Mouse (Mus musculus) liver, embryonic 12.5 days (tissue): Measurements from ENCODE around the gene Psap. TPM values are rescaled to one million over a fixed set of nuclear protein-coding genes. Genes with fewer than 3 reads are reported as not detected.
A peak's percentile ranks its signal among the peaks of the same experiment; 100 is the strongest.

Source experiments
- ATAC-seq: fragments of 200-750 bp; cut with Nextera tagmentation; 2 replicates; pipeline ENCODE4 v1.8.0; 2017; ENCODE audit warnings: moderate number of reproducible peaks, mild to moderate bottlenecking, moderate library complexity
- H3K27ac ChIP-seq: fragments of 300-500 bp; sonication (generic); 2 replicates; pipeline ENCODE4 v1.5.1; 2016; ENCODE audit warnings: mild to moderate bottlenecking
- H3K27me3 ChIP-seq: fragments of 300-500 bp; sonication (generic); replicated peaks from 2 replicates; pipeline ENCODE4 v1.6.1; 2016; ENCODE audit warnings: mild to moderate bottlenecking, moderate library complexity
- H3K36me3 ChIP-seq: fragments of 300-500 bp; sonication (generic); 2 replicates; pipeline ENCODE4 v1.6.1; 2016; ENCODE audit warnings: mild to moderate bottlenecking, moderate library complexity
- H3K4me1 ChIP-seq: fragments of 300-500 bp; sonication (generic); 2 replicates; pipeline ENCODE4 v1.6.1; 2016
- H3K4me2 ChIP-seq: fragments of 300-500 bp; sonication (generic); 2 replicates; pipeline ENCODE4 v1.6.1; 2016; ENCODE audit warnings: mild to moderate bottlenecking, moderate library complexity
- H3K4me3 ChIP-seq: fragments of 300-500 bp; sonication (generic); 2 replicates; pipeline ENCODE4 v1.5.1; 2016; ENCODE audit warnings: mild to moderate bottlenecking, moderate library complexity
- H3K9ac ChIP-seq: fragments of 300-500 bp; sonication (generic); 2 replicates; pipeline ENCODE4 v1.6.1; 2016; ENCODE audit warnings: mild to moderate bottlenecking, moderate library complexity
- H3K9me3 ChIP-seq: fragments of 300-500 bp; sonication (generic); replicated peaks from 2 replicates; pipeline ENCODE4 v1.6.1; 2016; ENCODE audit warnings: mild to moderate bottlenecking, moderate library complexity
- WGBS: fragments of 180-500 bp; shearing (Covaris S2); methylation state at CpG from one replicate; pipeline ENCODE4 v1.1.7; 2016; ENCODE audit not compliant: insufficient replicate concordance; 5-methylcytosine and 5-hydroxymethylcytosine counted together
- polyA plus RNA-seq: library from polyadenylated mRNA; unstranded; fragments of >200 nt; fragmentation: Nextera tagmentation; extraction: Ambion mirVana; gene quantifications from 2 replicates; pipeline ENCODE4 v1.2.1, GENCODE M21; 2016

Gene Psap
- polyA plus RNA-seq, 1 experiment from 2014 or later: 42.9 TPM

DNA sequence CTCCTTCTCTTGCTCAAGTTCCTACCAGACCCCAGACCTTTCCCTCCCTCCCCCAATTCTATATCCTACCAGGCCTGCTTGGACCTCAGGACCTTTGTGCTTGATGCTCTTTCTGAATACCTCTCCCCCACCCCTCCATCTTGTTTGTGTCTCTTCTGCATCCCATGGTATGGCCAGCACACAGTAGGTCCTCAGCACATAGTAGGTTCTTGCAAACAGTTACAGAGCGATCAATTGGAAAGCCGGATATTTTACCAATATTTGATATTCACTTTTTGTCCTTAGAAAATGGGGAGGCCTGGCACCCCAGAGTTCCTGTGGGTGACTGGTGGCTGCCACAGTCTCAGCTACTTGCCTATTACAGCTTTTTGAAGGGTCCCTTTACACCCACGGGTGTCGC is 57.6 kb downstream of the Psap start:
- Histone ChIP-seq H3K27me3 (no peaks in the 10 kb centered on the region; the same call in 1 of the 2 replicates), H3K4me2 (no peak overlapping the region), H3K36me3 (no peaks in the 10 kb centered on the region), H3K4me1 (peaks cover 18% of the 10 kb centered on the region), H3K27ac (no peak overlapping the region), H3K4me3 (no peak overlapping the region), H3K9ac (no peak overlapping the region), H3K9me3 (no peaks in the 10 kb centered on the region)
- no peak for ATAC-seq
- WGBS: 79% methylated on average over 4 of the region's 4 CpGs

DNA sequence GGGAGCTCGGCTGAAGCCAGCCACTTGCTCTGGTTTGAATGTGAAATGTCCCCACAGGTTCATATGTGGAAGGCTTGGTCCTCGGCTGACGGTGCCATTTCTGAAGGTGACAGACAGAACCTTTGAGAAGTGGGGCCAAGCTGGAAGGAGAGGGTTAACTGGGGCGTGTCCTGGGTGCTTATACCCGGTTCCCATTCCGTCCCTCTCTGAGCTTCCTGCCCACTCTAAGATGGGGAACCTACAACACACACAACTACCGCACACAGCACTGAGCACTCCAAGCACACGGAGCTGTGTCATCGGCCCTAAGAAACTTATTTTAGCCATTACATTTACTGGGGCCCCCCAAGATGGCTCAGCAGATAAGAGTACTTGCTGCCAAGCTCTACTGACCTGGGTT is 64.1 kb downstream of the Psap start:
- no peaks in the 10 kb centered on the region for H3K9me3 ChIP-seq
- whole genome bisulfite sequencing: 28% methylated on average over 9 of the region's 9 CpGs

DNA sequence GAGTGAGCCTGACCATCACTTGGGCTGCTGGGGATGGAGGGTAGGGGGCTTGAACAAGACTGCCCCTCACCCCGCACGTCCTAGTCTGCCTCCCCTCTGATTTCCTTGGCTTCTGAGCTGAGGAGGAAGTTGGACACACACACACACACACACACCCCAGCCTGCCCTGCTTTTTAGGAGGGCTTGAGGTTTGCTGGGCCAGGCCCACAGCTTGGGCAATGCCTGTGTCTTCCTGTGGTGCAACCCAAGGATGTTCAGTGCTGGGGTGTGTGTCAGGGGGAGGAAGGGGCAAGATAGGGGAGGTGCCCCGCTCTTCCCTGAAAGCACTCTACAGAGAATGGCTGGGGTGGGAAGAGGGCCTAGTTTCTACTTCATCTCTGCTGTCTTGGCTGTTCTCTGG is 66.7 kb downstream of the Psap start:
- no peak overlapping the region for H3K4me2 ChIP-seq
- no peaks in the 10 kb centered on the region for H3K9me3 ChIP-seq
- H3K9ac ChIP-seq: no peak overlapping the region
- H3K27ac ChIP-seq: no peak overlapping the region
- H3K27me3 ChIP-seq: no peaks in the 10 kb centered on the region
- peaks cover 47% of the 10 kb centered on the region for H3K4me1 ChIP-seq
- no peaks in the 10 kb centered on the region for H3K36me3 ChIP-seq
- no peak overlapping the region for H3K4me3 ChIP-seq
- 46% methylated on average over 3 of the region's 3 CpGs for WGBS
- no peak for ATAC-seq

More for the DNA sequence above, 64.1 kb downstream of the Psap start:
- H3K27me3 ChIP-seq: no peaks in the 10 kb centered on the region
- no peak overlapping the region for H3K4me2 ChIP-seq
- no peak overlapping the region for H3K9ac ChIP-seq
- peaks cover 21% of the 10 kb centered on the region for H3K4me1 ChIP-seq
- no peaks in the 10 kb centered on the region for H3K36me3 ChIP-seq
- no peak for ATAC-seq
- H3K27ac ChIP-seq: no peak overlapping the region
- H3K4me3 ChIP-seq: no peak overlapping the region

DNA sequence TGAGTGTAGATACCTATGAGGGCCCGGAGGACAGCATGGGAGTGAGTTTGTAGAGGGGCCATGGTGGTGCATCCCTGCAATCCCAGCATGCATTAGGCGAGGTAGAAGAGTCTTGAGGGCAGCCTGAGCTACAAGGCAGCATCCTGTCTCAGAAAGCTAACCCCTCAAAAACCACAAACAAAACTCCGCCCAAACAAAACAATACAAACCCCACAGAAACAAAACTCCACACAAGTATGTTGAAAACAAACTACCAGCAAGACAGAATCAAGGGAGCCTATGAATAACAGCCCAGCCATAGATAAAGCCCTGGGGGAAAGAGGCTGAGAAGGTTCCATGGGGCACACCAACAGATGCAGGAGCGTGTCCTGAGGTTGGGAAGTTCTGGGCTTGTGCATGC is 68.6 kb downstream of the Psap start:
- Histone ChIP-seq H3K4me2 (peak overlapping the region; percentile 90), H3K27me3 (no peaks in the 10 kb centered on the region), H3K36me3 (no peaks in the 10 kb centered on the region), H3K27ac (no peak overlapping the region), H3K4me3 (no peak overlapping the region), H3K9ac (no peak overlapping the region), H3K4me1 (peaks cover 66% of the 10 kb centered on the region), H3K9me3 (no peaks in the 10 kb centered on the region)
- 69% methylated on average over 4 of the region's 4 CpGs for WGBS
- ATAC-seq: no peak

DNA sequence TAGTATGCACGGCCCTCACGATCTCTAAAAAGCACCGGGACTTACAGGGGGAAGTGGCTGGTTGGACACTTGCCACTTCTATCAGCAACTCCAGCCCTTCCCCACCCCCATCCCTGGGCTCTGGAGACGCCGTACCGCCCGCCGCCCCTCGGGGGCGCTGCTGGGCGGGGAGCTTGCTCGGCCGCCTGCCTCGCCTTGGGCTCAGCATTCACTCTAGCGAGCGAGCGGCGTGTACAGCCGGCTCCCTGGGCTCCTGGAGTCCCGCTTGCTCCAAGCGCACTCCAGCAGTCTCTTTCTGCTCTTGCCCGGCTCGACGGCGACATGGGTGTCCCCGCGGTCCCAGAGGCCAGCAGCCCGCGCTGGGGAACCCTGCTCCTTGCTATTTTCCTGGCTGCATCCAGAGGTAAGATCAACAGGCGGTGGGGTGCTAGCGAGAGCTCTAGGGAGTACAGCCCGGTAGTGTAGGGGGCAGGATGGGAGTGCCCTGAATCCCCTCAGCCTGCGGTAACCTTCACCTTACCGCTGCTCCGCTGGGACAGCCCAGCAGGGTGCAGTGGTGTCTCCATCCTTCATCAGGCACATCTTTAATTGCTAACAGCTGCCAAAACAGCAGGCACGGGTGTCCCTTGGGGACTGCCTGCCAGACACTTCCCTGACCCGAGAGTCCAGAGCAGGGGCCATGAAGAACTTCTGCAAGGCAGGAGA is 69.4 kb downstream of the Psap start, which contains the start of gene Vsir:
Gene Vsir, plus strand, starts transcription at position 151 of the 705 bp plus-strand sequence.
- H3K4me1 ChIP-seq: peaks cover 69% of the 10 kb centered on the region
- ATAC-seq: peak; percentile 69
- no peaks in the 10 kb centered on the region for H3K36me3 ChIP-seq
- H3K27ac ChIP-seq: peak within 1 kb of the TSS; percentile 76
- H3K4me3 ChIP-seq: peak within 1 kb of the TSS; percentile 69
- peak within 1 kb of the TSS; percentile 90 for H3K4me2 ChIP-seq
- H3K9ac ChIP-seq: peak within 1 kb of the TSS; percentile 80
- 1% methylated on average over 37 of the region's 37 CpGs for WGBS
- H3K27me3 ChIP-seq: no peaks in the 10 kb centered on the region
- no peaks in the 10 kb centered on the region for H3K9me3 ChIP-seq

DNA sequence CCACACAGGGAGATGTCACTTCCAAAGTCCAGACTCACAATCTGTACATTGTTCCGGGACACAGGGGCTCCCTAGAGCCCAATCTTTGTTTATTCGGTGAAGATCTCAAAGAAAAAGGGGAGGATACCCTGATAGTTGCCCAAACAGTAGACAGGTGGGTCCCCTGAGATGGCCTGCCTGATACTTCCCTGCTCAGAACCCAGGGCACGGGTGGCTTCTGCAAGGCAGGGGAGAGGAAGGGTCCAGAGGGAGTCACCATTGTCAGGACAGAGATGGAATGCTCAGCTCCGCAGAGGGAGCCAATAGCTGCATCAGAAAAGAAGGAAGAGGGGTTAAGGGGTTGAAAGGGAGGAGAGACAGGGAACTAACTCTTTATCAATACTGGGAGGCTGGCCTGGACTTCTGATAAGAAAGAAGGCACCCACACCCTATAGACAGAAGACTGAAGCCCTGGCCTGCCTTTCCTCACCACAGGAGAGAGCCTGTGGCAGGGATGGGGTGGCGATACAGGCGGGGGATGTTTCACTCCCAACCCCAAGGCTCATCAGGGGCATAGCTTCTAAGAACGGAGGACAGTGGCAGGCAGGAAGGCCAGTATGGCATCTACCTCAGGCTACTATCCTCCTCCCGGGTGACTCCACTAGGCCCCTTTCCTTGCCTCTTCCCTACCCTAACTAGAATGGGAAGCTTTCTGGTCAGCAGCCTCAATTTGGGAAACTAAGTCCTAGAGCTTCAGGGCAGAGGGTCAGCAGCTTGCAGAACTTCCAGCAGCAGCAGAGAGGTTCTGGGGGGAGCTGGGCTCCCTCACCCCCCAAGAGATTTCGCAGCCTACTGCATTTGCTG is 70.6 kb downstream of the Psap start:
- Histone ChIP-seq H3K4me2 (peak overlapping the region; percentile 90), H3K36me3 (no peaks in the 10 kb centered on the region), H3K9ac (peak overlapping the region; percentile 80), H3K27me3 (no peaks in the 10 kb centered on the region), H3K4me3 (peak overlapping the region; percentile 69), H3K4me1 (peaks cover 76% of the 10 kb centered on the region), H3K9me3 (no peaks in the 10 kb centered on the region), H3K27ac (peak overlapping the region; percentile 86)
- peak; percentile 66 for ATAC-seq
- 16% methylated on average over 9 of the region's 9 CpGs for WGBS

DNA sequence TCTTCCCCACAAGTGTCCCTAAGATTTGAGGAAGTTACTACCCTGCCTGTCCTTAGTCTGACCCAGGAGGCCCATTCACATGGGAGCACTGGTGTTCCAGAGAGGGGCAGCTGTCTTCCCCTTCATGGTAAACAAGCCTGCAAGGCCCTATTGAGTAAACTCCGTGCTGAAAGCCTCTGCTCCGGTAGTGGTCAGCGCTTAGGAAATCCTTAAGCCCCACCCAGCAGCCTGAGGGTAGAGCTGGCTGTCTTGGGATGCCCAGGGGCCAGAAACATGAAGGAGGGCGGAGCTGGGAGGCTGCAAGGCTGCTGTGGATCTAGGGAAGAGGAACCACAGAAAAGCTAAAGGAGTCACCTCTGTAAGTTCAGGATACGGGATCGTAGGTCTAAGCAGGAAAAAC is 71.6 kb downstream of the Psap start:
- peak overlapping the region; percentile 80 for H3K9ac ChIP-seq

DNA sequence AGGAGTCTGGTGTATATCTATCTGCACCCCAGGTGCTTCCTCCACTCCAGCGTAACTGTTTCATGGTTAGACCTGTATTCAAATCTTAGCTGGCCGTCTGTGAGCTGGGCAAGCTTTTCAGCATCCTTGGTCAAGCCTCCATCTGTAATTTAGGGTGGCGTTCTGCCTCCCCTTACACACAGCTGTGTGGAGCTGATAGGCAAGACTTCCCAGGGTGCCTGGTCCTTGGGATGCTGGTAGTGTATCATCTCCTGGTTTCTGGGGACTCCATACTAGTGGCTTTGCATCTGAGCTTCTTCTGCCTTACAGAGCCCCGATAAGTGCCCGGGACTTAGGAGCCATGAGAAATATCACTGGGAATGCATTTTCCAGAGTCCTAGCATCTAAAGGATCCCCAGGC is 72.2 kb downstream of the Psap start:
- peaks cover 71% of the 10 kb centered on the region for H3K4me1 ChIP-seq
- no peaks in the 10 kb centered on the region for H3K36me3 ChIP-seq
- peak; percentile 63 for ATAC-seq
- WGBS: 59% methylated on average over 5 of the region's 5 CpGs
- H3K4me2 ChIP-seq: peak overlapping the region; percentile 90
- H3K9me3 ChIP-seq: no peaks in the 10 kb centered on the region
- no peaks in the 10 kb centered on the region for H3K27me3 ChIP-seq
- peak overlapping the region; percentile 80 for H3K9ac ChIP-seq
- peak overlapping the region; percentile 69 for H3K4me3 ChIP-seq
- H3K27ac ChIP-seq: peak overlapping the region; percentile 86

More for the DNA sequence above, 71.6 kb downstream of the Psap start:
- H3K4me2 ChIP-seq: peak overlapping the region; percentile 90
- no peak for ATAC-seq
- WGBS: 26% methylated on average over 6 of the region's 6 CpGs
- peak overlapping the region; percentile 86 for H3K27ac ChIP-seq
- H3K36me3 ChIP-seq: no peaks in the 10 kb centered on the region
- H3K9me3 ChIP-seq: no peaks in the 10 kb centered on the region
- H3K27me3 ChIP-seq: no peaks in the 10 kb centered on the region
- peaks cover 76% of the 10 kb centered on the region for H3K4me1 ChIP-seq
- peak overlapping the region; percentile 69 for H3K4me3 ChIP-seq

DNA sequence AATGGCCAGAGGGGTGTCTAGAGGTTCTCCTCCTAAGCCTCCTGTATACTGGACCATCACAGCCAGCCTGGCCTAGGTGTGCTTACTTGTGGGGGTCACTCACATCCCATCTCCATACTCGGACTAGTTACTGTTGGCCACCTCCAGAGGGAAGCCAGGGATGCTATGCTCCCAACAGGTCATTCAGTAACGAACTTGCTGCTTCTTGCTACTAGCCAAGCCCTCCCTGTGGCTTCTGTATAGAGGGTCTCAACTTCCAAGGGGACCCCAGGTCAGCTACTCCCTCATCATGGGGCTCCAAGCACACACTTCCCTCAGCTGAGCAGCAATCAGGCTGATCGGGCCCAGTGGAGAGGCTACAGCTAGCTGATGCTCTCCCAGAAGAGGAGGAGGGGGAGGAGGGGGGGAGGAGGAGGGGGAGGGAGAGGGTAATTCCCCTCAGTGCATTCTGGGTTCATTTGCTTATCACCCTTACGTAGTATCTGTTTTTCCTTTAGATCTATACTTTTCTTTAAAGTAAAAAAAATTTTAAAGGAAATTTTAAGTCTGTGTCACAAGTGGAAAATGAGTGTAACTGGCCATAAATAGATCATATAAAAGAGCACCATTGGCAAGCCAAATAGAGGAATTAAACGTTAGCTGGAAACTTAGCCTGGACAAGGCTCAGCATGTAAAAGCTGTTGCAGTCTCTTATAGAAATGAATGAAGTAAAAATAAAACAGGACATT is 72.8 kb downstream of the Psap start:
- peak overlapping the region; percentile 80 for H3K9ac ChIP-seq

DNA sequence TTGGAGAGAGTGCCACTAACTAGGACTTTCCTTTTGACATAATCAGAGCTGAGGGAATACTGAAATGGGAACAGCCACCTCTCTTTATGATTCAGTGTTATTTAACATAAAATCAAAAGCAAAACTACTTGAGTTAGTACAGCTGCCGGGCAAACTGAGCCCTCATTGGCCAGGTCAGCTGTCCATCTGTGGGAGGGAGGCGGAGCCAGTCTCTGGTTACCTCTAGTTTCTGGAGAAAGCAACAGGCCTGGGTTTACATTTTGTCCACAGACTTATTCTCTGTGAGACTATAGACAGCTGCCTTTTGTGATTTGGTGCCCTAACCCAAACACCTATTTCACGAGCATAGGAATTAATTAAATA is 73.4 kb downstream of the Psap start:
- peaks cover 67% of the 10 kb centered on the region for H3K4me1 ChIP-seq
- peak overlapping the region; percentile 90 for H3K4me2 ChIP-seq
- H3K27ac ChIP-seq: peak overlapping the region; percentile 86
- WGBS: 27% methylated on average over 3 of the region's 3 CpGs
- no peaks in the 10 kb centered on the region for H3K9me3 ChIP-seq
- peak overlapping the region; percentile 80 for H3K9ac ChIP-seq
- no peaks in the 10 kb centered on the region for H3K36me3 ChIP-seq
- no peak for ATAC-seq
- no peaks in the 10 kb centered on the region for H3K27me3 ChIP-seq
- peak overlapping the region; percentile 69 for H3K4me3 ChIP-seq

More for the DNA sequence above, 72.8 kb downstream of the Psap start:
- H3K36me3 ChIP-seq: no peaks in the 10 kb centered on the region
- peak overlapping the region; percentile 90 for H3K4me2 ChIP-seq
- H3K4me1 ChIP-seq: peaks cover 68% of the 10 kb centered on the region
- H3K9me3 ChIP-seq: no peaks in the 10 kb centered on the region
- H3K4me3 ChIP-seq: peak overlapping the region; percentile 69
- 40% methylated on average over 5 of the region's 5 CpGs for WGBS
- ATAC-seq: no peak
- peak overlapping the region; percentile 86 for H3K27ac ChIP-seq
- no peaks in the 10 kb centered on the region for H3K27me3 ChIP-seq

DNA sequence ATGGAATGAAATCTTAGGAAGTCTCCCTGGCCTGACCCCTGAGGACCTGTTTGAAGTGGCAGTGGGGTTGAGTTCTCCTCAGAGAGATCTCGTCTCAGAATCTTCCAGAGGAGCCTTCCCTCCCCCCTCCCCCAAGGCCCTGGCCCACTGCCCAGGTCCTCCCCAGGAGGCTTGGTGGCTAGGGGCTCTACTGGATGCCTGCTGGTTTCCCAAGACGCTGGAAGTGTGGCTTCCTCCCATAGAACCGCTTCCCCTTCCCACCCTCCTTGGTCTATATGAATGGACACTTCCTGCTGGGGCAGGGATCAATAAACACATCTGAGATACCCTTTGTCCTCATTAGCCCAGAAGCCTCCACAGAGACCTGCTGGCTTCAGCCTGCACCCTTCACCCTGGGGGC is 73.8 kb downstream of the Psap start:
- peak overlapping the region; percentile 90 for H3K4me2 ChIP-seq
- peak overlapping the region; percentile 66 for H3K27ac ChIP-seq
- WGBS: 35% methylated on average over 3 of the region's 3 CpGs
- no peak overlapping the region for H3K9ac ChIP-seq
- ATAC-seq: no peak
- no peaks in the 10 kb centered on the region for H3K9me3 ChIP-seq
- H3K27me3 ChIP-seq: no peaks in the 10 kb centered on the region
- H3K36me3 ChIP-seq: no peaks in the 10 kb centered on the region
- peaks cover 63% of the 10 kb centered on the region for H3K4me1 ChIP-seq
- no peak overlapping the region for H3K4me3 ChIP-seq
